Mouse (Mus musculus) cerebellum, postnatal 10 days (tissue): ENCODE measurements around the gene Cfap54.

Experiments used
- DNase-seq, 2 experiments: peaks; one replicate each; pipeline ENCODE4 v3.0.0; 2021; ENCODE audit warnings: mixed read lengths in 2 of 2

The Cfap54 gene

DNA sequence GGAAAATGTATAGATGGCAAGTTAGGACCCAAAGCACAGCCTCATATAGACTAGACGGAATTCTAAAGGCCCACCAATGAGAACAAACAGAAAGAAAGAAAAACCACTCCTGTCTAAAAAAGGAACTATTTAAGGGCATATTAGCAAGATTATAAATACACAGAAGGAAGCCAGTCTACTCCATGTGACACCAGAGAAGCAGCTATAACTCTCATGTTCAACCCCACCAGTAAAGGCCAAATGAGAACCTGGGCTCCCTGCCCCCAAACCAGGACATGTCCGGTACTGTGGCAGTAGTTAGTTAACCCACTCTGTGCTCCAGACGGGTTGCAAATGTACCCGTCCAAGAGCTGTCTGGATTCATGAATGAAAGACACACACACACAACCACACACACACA lies 14.4 kb upstream of the Cfap54 start:
- no peak for DNase-seq

DNA sequence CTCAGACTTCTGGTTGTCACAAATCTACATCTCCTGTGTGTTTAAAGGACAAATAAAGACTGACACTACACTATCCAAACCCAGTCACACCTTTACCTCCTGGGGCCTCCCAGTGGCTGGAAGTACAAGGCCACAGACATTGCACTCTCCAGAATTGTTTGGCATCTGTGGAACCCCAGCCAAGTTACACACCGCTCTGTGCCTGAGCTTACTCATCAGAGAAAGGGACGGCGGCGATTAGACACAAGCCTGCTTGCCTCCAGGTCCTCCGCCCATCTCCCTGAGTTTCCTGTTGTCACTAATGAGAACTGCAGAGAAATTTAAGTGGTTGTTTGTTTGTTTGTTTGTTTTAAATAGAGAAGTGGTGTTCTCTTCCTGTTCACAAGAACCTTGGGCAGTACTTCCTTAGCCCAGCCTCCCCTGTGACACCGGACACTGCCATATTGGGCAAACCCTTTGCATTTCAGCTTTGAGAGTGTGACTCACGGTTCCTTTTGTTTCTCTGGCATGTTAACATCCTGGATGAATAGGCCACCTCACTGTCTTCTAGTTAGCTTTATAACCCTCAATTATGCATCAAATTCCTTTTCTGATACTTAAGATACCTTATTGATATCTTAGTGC lies 13.7 kb upstream of the Cfap54 start:
- DNase-seq, result no peak

DNA sequence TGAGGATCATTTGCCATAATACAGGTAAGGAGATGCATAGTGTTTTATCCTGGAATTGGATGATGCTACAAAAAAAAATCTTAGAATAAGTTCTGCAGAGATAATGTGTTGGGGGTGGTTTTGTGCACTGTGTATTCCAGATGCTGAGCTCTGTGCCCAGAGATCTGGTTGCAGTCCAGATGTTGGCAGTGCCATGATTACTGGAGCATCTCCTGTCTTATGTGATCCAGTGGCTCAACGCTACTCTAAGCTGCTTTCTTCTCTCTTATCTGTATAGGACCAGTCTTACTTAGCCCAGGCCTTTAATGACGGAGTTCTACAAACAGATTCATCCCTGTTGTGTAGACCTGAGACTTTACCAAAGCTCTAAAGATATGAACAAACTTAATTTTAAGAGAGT lies 10.5 kb upstream of the Cfap54 start:
- no peak for DNase-seq

DNA sequence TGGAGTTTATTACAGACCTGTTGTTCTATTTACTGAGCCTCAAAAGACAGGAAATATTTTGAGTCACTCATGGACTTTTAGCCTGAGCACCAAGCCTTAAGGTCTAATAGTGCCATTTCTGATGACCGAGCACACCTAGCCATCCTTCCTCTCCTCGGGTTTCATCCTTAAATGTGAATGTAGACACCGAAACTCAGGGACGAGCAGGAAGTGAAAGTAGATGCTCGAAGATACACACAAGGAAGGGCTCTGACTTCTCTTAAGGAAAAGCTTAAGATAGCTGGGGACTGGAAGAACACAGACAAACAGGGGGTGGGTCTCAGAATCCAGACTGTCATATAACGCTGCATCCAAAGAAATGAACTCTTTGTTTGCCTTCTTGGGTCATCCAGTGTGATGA lies 8.8 kb upstream of the Cfap54 start:
- no peak for DNase-seq

DNA sequence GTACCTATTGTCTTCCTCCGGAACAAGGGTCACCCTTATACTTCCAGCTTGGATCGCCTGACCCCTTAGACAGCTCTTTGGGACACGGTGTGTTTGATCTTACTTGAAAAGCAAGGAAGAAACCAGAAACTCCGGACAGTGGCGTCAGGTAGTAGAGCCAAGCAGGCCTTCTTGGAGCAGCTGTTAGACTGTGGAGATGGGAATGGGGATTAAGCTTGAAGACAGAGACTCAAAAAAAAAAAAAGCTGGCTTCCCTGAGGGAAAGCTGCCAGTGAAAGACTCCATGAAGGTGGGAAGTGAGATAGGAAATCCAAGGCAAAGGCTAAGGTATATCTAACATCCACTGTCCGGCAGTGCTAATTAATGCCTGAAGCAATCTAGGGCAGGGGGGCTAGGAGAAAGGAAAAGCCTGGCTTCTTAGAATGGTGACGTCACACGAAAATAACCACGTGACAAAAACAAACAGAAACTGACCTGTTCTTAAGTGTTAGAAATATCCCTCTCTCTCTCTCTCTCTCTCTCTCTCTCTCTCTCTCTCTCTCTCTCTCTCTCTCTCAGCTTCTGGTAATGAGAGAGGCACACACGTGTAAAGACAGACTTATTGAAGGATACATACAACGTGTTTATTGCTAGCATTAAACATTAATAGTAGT lies 7.1 kb upstream of the Cfap54 start:
- DNase-seq, result no peak

DNA sequence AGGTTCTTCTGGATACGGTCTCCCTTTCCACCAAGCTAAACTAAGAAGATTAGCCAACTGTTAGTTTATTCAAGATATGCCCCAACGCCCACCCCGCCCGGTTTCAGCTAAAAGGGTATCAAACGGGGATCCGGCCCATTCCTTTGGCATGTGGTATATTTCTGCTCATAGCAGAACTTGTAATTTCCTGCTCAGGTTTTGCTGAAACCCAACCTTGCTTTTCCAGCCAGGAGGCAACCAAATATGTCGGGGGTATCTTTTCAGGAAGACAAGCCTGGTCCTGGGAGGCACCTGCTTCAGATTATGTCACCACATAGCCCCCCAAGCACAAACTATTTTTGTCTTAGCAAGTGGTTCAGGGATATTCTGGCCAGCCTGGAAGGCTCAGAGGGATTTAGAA lies 6.1 kb upstream of the Cfap54 start:
- DNase-seq, result no peak

DNA sequence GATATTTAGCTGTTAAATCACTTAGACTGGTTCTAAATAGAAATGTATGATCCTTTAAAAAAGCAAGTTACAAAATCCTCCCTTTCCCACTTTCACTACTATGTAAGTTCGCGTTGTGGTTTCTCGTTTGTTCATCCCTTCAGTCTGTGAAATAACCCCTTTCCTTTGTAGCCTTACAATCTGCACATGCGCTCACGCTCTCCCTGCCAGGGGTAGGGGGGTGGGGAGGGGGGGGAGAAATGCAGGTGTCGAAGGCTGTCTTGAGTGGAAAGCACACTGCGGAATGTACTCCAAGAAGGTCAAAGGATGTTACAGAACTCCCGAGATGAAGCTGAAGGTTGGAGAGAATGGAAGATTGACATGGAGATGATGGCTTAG lies 2.5 kb upstream of the Cfap54 start:
- DNase-seq, result peak in 1 of 2 experiments; percentile 8

DNA sequence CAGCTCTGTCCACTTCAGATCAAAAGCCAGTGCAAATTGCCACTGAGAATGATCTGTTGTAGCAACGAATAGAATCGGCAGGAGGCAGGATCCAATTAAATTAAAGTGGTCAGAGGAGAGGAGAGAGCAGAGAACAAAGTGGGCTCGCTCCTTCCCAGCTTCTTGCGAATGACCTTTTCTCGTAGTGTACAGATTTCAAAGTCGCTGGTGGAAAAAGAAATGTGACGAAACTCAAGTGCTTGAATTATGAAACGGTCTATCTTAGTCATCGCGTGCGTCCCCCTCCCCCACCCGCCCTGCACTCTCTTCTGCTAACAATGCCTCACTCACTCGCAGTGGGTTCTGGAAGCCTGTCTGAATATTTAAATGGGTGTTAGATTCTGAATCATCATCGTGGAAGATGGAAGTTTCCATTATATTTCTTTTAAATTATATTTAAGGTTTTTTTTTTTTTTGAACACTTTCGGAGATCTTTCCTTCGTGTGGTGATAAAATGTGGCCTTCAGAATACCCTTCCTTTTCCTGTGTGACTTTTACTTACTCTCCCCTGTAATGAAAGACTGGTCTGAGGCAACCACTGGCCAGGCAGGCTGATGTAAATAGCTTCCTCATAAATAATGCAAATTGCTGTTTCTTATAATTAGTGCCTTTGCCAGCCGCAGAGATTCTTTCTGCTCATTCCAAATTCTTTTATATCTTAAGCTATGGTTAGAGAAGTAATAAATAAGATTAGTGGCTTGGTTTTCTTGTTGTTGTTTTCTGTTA lies 2.0 kb upstream of the Cfap54 start:
- DNase-seq, result peak; percentile 38 to 52

DNA sequence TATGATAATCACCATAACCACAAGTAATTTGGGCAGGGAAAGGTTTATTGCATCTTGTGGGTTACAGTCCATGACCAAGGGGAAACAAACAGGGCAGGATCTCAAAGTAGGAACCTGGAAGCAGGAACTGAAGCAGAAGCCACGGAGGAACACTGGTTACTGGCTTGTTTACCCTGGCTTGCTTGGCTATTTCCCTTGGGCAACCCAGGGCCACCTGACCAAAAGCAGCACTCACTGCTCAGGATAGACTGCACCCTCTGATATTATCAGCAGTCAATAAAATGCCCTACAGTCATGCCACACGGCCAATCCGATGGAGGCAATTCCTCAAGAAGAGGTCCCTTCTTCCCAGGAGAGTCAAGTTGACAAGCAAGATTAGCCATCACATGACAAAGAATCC lies 1.9 kb downstream of the Cfap54 start:
- DNase-seq, result no peak

DNA sequence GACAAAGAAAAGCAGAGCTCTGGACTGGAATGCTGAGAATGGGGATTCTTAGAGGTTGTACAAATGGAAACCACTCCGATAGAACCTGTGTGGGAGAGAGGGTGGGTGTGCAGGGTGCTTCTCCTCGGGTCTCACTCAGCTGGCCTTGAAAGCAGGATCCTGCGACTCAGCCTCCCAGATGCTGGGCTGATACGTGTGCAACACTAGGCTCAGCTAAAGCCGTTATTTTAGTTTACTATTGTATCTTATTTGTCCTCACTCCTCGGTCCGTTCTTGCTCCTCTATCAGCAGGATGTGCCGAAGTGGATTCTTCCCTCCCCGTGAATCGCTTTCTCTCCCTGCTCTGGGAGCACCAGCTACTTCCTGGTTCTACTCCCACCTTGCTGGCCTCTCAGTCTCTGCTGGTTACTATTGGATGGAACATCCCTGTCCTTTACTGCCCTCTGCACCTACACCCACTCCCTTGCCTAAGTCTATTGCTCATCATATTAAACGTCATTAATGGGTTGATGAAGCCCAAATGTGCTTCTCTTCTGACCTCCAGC lies 3.4 kb downstream of the Cfap54 start:
- DNase-seq, result no peak

DNA sequence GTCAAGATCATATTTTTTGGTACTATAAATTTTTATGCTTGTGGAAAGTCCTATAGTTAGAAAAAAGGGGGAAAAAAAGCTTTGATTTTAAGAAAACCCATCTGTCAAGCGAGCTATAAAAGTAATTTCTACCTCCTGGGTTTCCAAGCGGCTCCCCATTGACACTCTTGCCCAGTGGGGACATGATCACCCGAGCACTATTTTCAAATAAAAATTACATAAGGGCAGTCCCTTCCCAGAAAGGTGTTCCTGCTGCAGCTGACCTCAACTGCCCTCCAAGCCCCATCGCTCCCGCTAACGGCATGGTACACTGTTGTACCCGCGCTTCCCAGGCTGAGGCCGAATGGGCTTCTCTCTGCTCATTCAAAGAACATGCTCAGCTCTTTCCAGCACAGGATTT lies 5.0 kb downstream of the Cfap54 start:
- DNase-seq, result no peak

DNA sequence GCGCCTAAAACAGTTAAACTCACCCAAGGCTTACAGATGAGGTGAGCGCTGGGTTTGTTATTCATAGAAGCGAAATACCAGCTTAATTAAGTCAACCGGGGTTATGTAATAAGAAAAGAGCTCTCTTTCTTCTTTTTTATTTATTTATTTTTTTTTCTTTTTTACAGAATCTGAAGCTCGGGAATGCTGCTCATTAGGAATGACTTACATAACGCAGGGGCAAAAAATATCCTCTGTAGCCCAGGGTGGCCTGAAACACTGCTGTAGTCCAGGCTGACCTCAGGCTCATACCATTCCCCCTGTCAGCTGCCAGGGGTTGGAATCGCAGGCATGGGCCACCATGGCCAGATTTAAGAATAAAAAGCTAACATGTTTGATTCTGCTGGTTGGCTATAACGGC lies 5.6 kb downstream of the Cfap54 start:
- DNase-seq, result no peak

DNA sequence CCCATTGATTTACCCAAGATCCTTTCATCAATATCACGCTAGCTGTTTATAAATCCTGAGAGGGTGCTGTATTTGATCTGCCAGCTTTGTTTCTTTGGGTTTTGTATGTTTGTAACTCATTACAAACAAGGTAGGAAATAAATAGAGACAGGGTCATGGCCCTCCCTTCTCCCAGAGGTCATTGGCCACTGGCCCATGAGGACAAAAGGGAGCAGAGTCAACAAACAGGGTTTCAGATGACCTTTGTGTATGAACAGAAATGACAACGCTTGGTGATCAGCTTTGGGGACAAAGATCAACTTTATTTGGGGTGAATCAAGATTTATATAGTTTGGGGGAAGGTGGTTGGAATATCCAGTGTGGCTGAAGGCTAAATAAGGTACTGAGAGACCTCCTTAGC lies 8.6 kb downstream of the Cfap54 start:
- no peak for DNase-seq

DNA sequence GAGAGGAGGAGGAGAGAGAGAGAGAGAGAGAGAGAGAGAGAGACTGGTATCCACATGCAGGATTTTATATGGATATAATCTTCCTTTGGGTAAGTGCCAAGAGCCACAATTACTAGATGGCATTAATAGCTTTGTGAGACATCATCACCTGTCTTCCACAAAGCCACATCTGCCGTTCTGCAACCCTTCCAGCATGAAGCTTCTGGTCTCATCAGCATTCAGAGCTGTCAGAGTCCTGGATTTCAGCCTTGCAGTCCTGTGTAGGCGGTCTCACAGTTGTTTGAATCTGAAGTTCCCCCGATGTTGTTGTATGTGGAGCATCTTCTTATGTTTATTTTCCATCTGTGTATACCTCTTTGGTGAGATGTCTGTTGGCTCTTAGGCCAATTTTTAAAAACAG lies 9.7 kb downstream of the Cfap54 start:
- peak in 1 of 2 experiments; percentile 21 for DNase-seq

DNA sequence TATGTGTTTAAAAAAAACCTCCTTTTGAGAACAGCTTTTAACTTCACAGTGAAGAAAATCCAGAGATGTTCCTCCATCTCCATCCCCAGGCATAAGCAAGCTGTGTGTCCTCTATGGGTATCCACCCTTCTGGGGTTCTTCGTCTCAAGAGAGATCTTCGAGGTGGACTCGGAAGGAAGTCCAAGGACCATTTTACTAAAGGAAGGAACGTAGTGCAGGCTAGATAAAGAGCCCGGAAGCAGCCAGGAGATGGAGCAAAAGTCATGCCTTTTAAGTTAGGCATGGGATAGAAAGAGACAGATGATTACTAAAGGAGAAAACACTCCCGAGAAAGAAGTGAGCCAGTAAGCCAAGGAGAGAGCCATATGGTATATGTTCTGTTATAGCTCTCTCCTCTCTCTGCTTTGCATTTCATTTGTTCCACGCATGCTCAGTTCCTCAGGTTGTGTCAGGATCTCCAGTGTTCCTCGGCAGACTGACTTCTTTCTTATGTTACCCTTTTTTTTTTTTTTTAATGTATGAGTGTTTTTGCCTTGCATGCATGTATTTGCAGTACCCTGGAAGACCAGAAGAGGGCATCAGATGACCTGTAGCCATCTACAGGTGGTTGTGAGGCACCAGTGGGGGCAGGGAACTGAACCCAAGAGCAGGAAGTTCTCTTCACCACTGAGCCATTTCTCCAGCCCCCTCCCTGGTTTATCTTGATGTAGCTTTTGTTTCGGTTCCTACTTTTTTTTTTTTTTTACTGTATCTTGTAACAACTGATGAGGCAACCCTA lies 11.1 kb downstream of the Cfap54 start:
- DNase-seq, result peak; percentile 66 to 80

DNA sequence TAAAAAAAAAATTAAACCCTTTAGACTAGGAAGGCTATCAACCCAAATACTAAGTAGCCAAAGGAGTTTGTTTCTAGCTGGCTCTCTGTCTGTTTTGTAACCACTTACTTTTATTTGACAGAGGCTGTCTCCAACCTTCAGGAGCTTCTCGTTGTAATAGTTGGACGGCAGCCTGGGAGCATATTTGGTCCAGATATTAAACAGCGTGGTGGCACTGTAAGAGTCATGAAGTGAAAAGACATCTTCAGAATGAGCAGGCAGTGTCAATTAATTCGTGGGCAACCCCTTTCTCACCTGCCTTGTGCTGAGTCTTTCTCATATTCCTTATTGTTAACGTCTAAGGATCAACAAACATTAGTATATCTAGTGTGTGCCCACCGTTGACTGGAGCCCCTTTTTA lies 11.7 kb downstream of the Cfap54 start:
- DNase-seq, result no peak

DNA sequence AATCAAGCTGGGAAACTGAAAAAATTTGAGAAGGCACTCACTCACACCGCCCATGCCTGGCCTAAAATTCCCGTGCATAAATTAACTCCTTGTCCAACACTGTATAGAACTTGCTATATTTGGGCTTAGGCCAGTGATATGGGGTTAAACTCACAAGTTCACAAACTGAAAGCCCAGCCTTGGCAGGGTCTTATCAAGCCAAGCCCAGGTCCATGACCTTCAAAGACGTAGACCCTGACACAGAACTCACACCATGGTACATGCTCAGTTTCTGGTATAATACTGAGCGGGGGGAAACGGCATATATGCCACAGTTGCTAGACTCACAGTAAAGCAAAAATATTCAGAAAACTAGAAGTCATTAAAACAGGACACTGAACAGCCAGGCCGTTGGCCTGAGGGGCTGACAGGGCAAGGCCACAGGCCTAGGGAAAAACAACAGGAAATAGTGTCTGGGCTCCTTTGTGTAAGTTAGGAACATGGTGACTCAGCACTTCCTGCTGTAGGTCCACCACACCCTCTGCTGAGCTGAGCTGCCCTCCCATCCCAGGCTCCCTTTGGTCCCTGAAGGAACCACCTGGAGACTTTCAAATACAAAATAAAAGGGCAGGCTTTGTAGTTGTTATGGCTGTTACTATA lies 12.3 kb downstream of the Cfap54 start:
- no peak for DNase-seq

DNA sequence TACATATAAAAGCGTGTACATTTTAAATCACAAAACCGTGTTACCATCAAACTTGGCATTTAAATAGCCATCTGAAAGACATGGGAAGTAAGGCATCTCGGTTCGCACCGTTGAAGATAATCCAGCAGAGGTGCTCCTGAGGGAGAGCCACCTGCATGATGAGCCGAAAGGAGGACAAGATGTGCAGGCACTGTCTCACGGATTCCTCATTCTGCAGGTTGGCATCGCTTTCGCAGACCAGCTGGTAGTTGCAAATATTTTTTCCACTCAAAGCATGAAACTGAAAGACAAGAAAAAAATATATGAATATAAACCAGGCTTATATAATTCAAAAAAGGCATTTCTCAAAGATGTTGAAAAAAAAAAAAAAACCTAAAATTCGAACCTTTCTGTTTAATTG lies 16.4 kb downstream of the Cfap54 start:
- peak; percentile 23 to 24 for DNase-seq

DNA sequence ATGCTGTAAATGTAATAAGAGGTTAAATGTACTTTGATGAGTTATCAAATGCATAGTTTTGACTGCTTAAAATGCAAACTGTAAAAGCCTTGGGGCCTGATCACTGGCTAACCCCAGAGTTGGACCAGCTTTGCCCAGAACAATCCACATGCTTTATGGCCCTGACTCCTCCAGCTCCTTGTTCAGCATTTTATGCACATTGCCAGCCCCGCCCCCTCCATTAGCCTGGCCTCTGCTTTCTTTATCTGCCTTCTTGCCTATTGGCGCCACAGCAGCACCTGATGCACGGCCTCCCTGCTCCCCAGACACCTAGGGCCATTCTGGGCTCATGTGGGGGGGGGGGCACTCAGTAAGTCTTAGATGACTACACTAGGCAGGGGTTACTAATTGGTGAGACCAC lies 17.8 kb downstream of the Cfap54 start:
- no peak for DNase-seq

DNA sequence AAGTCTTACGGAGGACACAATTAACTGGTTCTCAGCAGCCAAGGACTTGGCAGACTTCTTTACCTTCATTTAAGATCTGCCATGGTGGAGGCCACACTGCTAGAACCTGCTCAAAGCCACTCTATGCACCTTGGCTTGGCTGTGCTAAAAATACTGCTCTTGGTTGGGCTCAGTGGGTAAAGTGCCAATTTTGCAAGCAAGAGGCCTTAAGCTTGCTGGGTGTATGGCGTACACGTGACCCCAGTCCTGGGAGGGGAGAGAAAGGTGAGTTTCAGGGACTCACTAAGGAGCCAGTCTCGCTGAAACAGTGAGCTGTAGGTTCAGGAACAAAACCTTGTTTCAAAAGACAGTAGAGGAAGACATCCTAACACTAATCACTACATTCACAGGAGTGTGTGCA lies 19.0 kb downstream of the Cfap54 start:
- DNase-seq, result peak in 1 of 2 experiments; percentile 30

DNA sequence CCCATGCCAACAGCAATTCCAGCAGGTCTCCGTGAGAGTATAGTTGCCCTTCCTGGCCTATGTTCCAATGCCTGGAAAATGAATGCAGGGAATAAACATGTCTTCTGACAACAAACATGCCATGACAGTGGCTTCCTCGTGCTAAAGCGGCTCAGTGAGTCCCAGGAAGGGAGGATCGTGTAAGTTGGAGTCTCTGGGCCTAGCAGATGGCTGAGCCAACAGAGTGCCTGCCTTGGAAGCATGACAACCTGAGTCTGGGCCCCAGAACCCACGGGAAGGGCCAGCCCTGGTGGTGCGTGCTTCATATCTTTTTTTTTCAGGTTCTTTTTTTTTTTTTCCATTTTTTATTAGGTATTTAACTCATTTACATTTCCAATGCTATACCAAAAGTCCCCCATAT lies 27.6 kb downstream of the Cfap54 start:
- DNase-seq, result peak; percentile 39 to 67

DNA sequence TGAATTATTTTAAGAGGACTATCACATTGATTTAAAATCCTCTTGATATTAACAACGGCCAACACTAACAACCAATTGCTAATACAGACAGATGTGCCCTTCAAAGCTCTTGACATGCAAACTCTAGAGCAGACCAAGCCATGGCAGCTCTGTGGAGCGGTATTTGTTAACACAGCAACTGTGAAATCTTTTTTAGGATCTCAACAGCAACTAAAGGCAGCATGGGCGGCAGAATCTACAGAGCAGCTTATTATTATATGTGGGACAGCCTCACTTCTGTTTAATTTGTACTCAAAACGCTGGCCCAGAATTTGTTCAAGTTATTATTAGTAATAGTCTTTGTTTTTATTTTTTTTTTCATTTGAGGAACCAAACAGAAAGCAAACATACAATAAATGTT lies 28.1 kb downstream of the Cfap54 start:
- no peak for DNase-seq
